Mouse (Mus musculus) heart, postnatal 0 days (tissue): ENCODE measurements around the gene Gm8890.
"Not testable (repeated sequence)": the region's sequence is repeated elsewhere in the genome, so short reads cannot be mapped to it uniquely, and the experiment has no call there.

Source experiments
- CTCF ChIP-seq: IDR thresholded peaks from 2 replicates; pipeline ENCODE4 v1.5.1; 2016; ENCODE audit warnings: antibody characterized with exemption, control low read depth, low read depth
- EP300 ChIP-seq: IDR thresholded peaks from 2 replicates; pipeline ENCODE4 v1.6.1; 2016; ENCODE audit warnings: antibody characterized with exemption, low read depth

- not testable (repeated sequence) for TF ChIP-seq CTCF, EP300
These were observed 388 bp downstream of the Gm8890 start for GRCm38 (mm10) chr5:11256221-11256620.
